Mouse (Mus musculus) stomach, postnatal 0 days (tissue): Measurements from ENCODE around the gene Mvb12b.

Source experiments
- CTCF ChIP-seq: IDR thresholded peaks from 2 replicates; pipeline ENCODE4 v1.5.1; 2016; ENCODE audit warnings: antibody characterized with exemption, low read depth, mild to moderate bottlenecking, moderate library complexity
- EP300 ChIP-seq: optimal IDR thresholded peaks from 2 replicates; pipeline ENCODE3; 2016; ENCODE audit warnings: antibody characterized with exemption

- no peak for TF ChIP-seq CTCF
- no peak for TF ChIP-seq EP300
Measured at GRCm38 (mm10) chr2:33786064-33786463, 101.7 kb downstream of the Mvb12b start.
